Mouse (Mus musculus) ES-Bruce4 (cell line): ENCODE results near the gene Snd1. TPM values are rescaled to one million over a fixed set of nuclear protein-coding genes. Genes with fewer than 3 reads are reported as not detected.

Source experiments
- H3K27ac ChIP-seq: 2 replicates; pipeline ENCODE4 v1.5.1; 2012; ENCODE audit warnings: low read length, inconsistent platforms; ENCODE audit not compliant: insufficient read depth
- H3K27me3 ChIP-seq: 2 replicates; pipeline ENCODE4 v1.6.1; 2012; ENCODE audit warnings: mild to moderate bottlenecking, low read length, inconsistent platforms; ENCODE audit not compliant: control insufficient read depth, poor library complexity, insufficient read depth, severe bottlenecking
- H3K36me3 ChIP-seq: 2 replicates; pipeline ENCODE4 v1.6.1; 2012; ENCODE audit warnings: inconsistent platforms, mild to moderate bottlenecking, low read length, moderate library complexity; ENCODE audit not compliant: control insufficient read depth, poor library complexity, insufficient read depth, severe bottlenecking
- H3K4me1 ChIP-seq: one replicate; pipeline ENCODE4 v1.8.1; 2011; ENCODE audit warnings: low read length; ENCODE audit not compliant: control insufficient read depth, insufficient read depth
- H3K4me3 ChIP-seq: 2 replicates; pipeline ENCODE4 v1.5.1; 2011; ENCODE audit warnings: low read depth, mild to moderate bottlenecking, low read length
- H3K9ac ChIP-seq: 2 replicates; pipeline ENCODE4 v1.6.1; 2012; ENCODE audit warnings: low read depth, mild to moderate bottlenecking, inconsistent platforms; ENCODE audit not compliant: poor library complexity, severe bottlenecking
- H3K9me3 ChIP-seq: replicated peaks from 2 replicates; pipeline ENCODE4 v1.6.1; 2012; ENCODE audit warnings: mild to moderate bottlenecking, low read length, inconsistent platforms; ENCODE audit not compliant: control insufficient read depth, poor library complexity, insufficient read depth, severe bottlenecking
- CTCF ChIP-seq: IDR thresholded peaks from one replicate; pipeline ENCODE4 v1.8.1; 2011; ENCODE audit warnings: low read depth, low read length
- EP300 ChIP-seq: IDR thresholded peaks from 2 replicates; pipeline ENCODE4 v1.6.1; 2011; ENCODE audit warnings: low read depth, low read length; ENCODE audit not compliant: insufficient read depth
- POLR2A ChIP-seq: IDR thresholded peaks from one replicate; pipeline ENCODE4 v1.8.1; 2011; ENCODE audit warnings: low read length; ENCODE audit not compliant: insufficient read depth
- polyA plus RNA-seq: library from polyadenylated mRNA; stranded (reverse); fragments of >200 nt; gene quantifications from 2 replicates; pipeline ENCODE4 v1.2.4, GENCODE M21; 2011; ENCODE audit warnings: low read depth; ENCODE audit not compliant: missing spikeins, insufficient read depth, insufficient read length

The Snd1 gene
- polyA plus RNA-seq, 1 experiment = 155 TPM

DNA sequence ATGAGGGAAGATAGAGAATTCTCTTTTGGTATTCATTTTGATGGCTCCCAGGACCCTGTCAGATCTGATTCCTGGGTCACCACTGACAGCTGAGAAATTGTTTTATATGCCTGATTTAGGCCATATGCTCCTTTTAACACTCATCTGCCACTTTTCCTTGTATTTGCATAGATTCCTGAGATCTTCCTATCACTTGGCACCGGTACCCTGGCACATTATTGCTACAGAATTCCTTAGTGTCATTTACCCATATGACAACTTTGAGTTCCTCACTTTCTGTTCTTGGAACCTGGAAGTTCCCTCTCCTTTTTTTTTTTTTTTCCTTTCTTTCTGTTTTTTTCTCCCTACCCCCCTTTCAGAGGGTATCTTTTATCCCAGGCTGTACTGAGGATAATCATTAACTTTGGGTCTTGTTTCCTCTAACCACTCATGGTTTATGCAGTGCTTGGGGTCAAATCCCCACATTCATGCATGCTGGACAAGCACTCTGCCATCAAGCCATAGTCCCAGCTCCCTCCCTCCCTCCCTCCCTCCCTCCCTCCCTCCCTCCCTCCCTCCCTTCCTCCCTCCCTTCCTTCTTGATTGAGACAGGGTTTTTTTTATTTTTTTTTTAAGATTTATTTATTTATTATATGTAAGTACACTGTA, 13.4 kb downstream of the Snd1 start:
- TF ChIP-seq POLR2A (no peak), EP300 (no peak), CTCF (no peak)
- no peak overlapping the region for H3K27ac ChIP-seq
- H3K27me3 ChIP-seq = no peaks in the 10 kb centered on the region
- no peak overlapping the region for H3K4me3 ChIP-seq
- H3K9me3 ChIP-seq = no peaks in the 10 kb centered on the region
- H3K4me1 ChIP-seq = peaks cover 2% of the 10 kb centered on the region
- no peak overlapping the region for H3K9ac ChIP-seq
- peaks cover 60% of the 10 kb centered on the region for H3K36me3 ChIP-seq

DNA sequence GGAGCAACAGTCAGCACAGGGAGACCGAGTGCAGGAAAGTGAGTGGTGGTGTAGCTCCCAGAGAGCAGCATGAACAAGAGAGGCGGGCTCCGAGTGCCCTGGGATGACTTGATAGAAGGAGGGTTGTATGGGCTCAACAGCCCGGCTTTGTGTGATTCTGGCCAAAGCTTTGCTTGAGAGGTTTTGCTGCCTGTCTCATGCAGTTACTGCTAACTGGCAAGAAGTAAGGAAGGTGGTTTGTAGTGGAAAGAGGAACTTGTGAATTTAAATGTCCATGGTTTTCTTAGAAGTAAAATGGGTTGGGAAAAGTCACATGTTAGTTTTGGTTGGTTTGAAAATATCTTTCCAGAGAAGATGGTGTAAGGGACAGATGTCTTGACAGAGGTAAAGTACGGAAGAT, 15.7 kb downstream of the Snd1 start:
- Histone ChIP-seq H3K9ac (no peak overlapping the region), H3K4me3 (no peak overlapping the region), H3K4me1 (no peaks in the 10 kb centered on the region), H3K27ac (no peak overlapping the region), H3K27me3 (no peaks in the 10 kb centered on the region), H3K9me3 (no peaks in the 10 kb centered on the region), H3K36me3 (peaks cover 41% of the 10 kb centered on the region)
- TF ChIP-seq POLR2A (no peak), CTCF (no peak), EP300 (no peak)

DNA sequence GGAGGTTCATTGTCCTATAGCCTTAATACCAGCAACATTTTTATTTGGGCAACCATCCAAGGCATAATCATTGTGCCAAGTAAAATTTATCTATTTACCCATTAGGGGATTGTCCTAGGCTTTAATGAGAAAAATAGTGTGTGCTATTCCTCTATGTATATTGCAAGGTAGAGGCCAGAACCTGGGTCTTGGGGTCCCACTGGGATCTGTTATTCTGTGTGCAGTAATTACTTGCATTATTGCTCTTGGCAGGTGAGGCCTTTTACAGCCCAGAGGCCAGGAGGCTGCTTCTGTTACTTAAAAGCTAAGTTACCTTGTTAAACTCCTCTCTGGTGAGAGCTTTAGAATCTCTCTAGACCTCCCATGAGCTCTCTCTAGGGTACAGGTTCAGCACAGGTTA, 16.3 kb downstream of the Snd1 start:
- Histone ChIP-seq H3K27me3 (no peaks in the 10 kb centered on the region), H3K4me3 (no peak overlapping the region), H3K27ac (no peak overlapping the region), H3K36me3 (peaks cover 40% of the 10 kb centered on the region), H3K9ac (no peak overlapping the region), H3K4me1 (no peaks in the 10 kb centered on the region), H3K9me3 (no peaks in the 10 kb centered on the region)
- TF ChIP-seq EP300 (no peak), POLR2A (no peak), CTCF (no peak)

DNA sequence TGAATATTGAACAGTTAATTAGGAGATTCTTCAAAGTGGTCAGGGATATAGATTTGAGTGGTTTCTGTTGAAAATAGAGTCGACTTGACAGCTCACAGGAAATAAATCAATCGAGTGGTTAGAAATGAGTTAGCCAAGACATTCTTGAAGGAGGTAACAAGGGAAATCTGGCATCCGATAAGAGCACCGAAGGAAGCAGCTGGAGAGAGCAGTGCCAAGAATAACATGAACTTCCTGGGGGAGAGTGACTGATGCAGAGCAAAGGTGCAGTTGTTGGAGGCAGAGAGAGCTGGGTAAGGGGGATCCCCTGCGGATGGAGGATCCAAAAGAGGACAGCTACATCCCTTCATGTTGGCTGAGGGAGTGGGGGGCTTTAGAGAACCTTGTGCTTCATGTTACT, 22.9 kb downstream of the Snd1 start:
- Histone ChIP-seq H3K36me3 (peaks cover 3% of the 10 kb centered on the region), H3K4me3 (no peak overlapping the region)
- no peak for TF ChIP-seq EP300
- TF ChIP-seq CTCF = no peak

GRCm38 (mm10) chr6:28502576-28502975, 27.6 kb downstream of the Snd1 start:
- Histone ChIP-seq H3K9me3 (no peaks in the 10 kb centered on the region), H3K27me3 (no peaks in the 10 kb centered on the region), H3K36me3 (no peaks in the 10 kb centered on the region; the same call in none of the 2 replicates), H3K4me3 (no peak overlapping the region), H3K9ac (no peak overlapping the region), H3K27ac (no peak overlapping the region), H3K4me1 (no peaks in the 10 kb centered on the region)
- TF ChIP-seq CTCF (no peak), EP300 (no peak), POLR2A (no peak)

More for the DNA sequence above, 22.9 kb downstream of the Snd1 start:
- no peaks in the 10 kb centered on the region for H3K4me1 ChIP-seq
- H3K9ac ChIP-seq = no peak overlapping the region
- H3K9me3 ChIP-seq = no peaks in the 10 kb centered on the region
- no peak overlapping the region for H3K27ac ChIP-seq
- no peaks in the 10 kb centered on the region for H3K27me3 ChIP-seq

DNA sequence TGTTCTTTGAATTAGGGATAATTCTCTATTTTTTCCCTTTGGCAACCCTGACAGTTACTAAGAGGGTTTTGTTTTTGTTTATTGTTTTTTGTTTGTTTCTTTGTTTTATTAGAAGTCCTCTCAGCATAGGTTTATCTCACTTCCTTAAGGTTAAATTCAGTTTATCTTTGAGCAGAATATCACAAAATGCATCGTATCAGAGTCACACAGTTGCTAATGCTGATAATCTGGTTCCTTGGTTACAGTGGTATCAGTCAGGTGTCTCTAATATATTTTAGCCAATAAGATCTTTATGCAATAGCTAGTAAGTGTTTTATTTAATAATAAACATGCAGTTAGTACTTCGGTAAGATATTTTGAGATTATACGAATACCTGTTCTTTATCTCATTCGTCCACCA, 28.2 kb downstream of the Snd1 start:
- Histone ChIP-seq H3K4me1 (no peaks in the 10 kb centered on the region), H3K9ac (no peak overlapping the region), H3K27me3 (no peaks in the 10 kb centered on the region), H3K9me3 (no peaks in the 10 kb centered on the region), H3K27ac (no peak overlapping the region), H3K4me3 (no peak overlapping the region), H3K36me3 (no peaks in the 10 kb centered on the region; the same call in none of the 2 replicates)
- TF ChIP-seq POLR2A (no peak), EP300 (no peak), CTCF (no peak)
